Mouse (Mus musculus) heart, embryonic 11.5 days (tissue): ENCODE measurements around the gene Crybb2. TPM values are rescaled to one million over a fixed set of nuclear protein-coding genes. Genes with fewer than 3 reads are reported as not detected.
"Not testable (repeated sequence)": the region's sequence is repeated elsewhere in the genome, so short reads cannot be mapped to it uniquely, and the experiment has no call there.

Experiments
- ATAC-seq: fragments of 200-750 bp; cut with Nextera tagmentation; replicated peaks from 2 replicates; pipeline ENCODE4 v1.8.0; 2017; ENCODE audit warnings: moderate library complexity; ENCODE audit not compliant: insufficient number of reproducible peaks, low FRiP score, low TSS enrichment
- H3K27ac ChIP-seq: fragments of 300-500 bp; sonication (generic); 2 replicates; pipeline ENCODE4 v1.5.1; 2014; ENCODE audit warnings: mild to moderate bottlenecking, low read depth, low read length
- H3K27me3 ChIP-seq: fragments of 300-500 bp; sonication (generic); 2 replicates; pipeline ENCODE4 v1.6.1; 2014; ENCODE audit warnings: mild to moderate bottlenecking, low read length, mixed read lengths; ENCODE audit not compliant: control insufficient read depth, insufficient read depth
- H3K36me3 ChIP-seq: fragments of 300-500 bp; sonication (generic); 2 replicates; pipeline ENCODE4 v1.6.1; 2014; ENCODE audit warnings: mild to moderate bottlenecking, low read length, moderate library complexity, mixed read lengths; ENCODE audit not compliant: control insufficient read depth, insufficient read depth
- H3K4me1 ChIP-seq: fragments of 300-500 bp; sonication (generic); 2 replicates; pipeline ENCODE4 v1.6.1; 2014; ENCODE audit warnings: low read length; ENCODE audit not compliant: control insufficient read depth, insufficient read depth
- H3K4me2 ChIP-seq: fragments of 300-500 bp; sonication (generic); 2 replicates; pipeline ENCODE4 v1.6.1; 2014; ENCODE audit warnings: mild to moderate bottlenecking, moderate library complexity
- H3K4me3 ChIP-seq: fragments of 300-500 bp; sonication (generic); 2 replicates; pipeline ENCODE4 v1.5.1; 2014; ENCODE audit warnings: low read depth, low read length
- H3K9ac ChIP-seq: fragments of 300-500 bp; sonication (generic); 2 replicates; pipeline ENCODE4 v1.6.1; 2014; ENCODE audit warnings: mild to moderate bottlenecking, low read depth, low read length, moderate library complexity
- H3K9me3 ChIP-seq: fragments of 300-500 bp; sonication (generic); replicated peaks from 2 replicates; pipeline ENCODE4 v1.6.1; 2016; ENCODE audit warnings: low read length; ENCODE audit not compliant: control insufficient read depth
- WGBS: fragments of 180-500 bp; shearing (Covaris S2); extraction: QIAGEN DNeasy Blood & Tissue Kit; methylation state at CpG from one replicate; pipeline ENCODE4 v1.1.7; 2014; ENCODE audit not compliant: insufficient replicate concordance; 5-methylcytosine and 5-hydroxymethylcytosine counted together
- polyA plus RNA-seq: library from polyadenylated mRNA; unstranded; fragments of >200 nt; fragmentation: Nextera tagmentation; extraction: Ambion mirVana; gene quantifications from 2 replicates; pipeline ENCODE4 v1.2.1, GENCODE M21; 2014

Crybb2 gene
- polyA plus RNA-seq, 1 experiment from 2014 or later: not detected

DNA sequence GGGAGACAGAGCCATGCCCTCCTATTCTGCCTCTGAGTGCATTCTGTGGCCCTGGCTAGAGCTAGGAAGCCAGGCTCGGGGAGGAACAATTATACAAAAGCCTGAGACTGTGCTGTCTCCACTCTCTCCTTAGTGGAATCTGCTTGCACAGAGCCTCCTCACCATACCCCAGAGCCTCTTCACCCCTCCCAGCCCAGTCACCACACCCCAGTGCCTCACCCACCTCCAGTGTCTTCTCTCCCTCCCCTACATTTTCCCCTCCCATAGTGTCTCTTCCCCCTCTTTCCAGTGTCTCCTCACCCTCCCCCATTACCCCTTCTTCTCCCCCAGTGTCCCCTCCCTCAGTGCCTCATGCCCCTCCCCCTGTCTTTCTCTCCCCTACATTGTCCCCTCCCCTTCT, 41.0 kb upstream of the Crybb2 start:
- no peak overlapping the region for H3K4me3 ChIP-seq
- H3K9ac ChIP-seq: 0 out of 2 replicates have a peak overlapping the region, but pooled peaks have one; percentile 34
- ATAC-seq: no peak
- no peaks in the 10 kb centered on the region for H3K27me3 ChIP-seq
- H3K4me2 ChIP-seq: peak overlapping the region; percentile 14; the same call in 1 of the 2 replicates
- H3K4me1 ChIP-seq: peaks cover 79% of the 10 kb centered on the region
- no peaks in the 10 kb centered on the region for H3K9me3 ChIP-seq
- 6% methylated on average over 1 of the region's 1 CpGs for WGBS
- H3K36me3 ChIP-seq: no peaks in the 10 kb centered on the region
- H3K27ac ChIP-seq: peak overlapping the region; percentile 88

DNA sequence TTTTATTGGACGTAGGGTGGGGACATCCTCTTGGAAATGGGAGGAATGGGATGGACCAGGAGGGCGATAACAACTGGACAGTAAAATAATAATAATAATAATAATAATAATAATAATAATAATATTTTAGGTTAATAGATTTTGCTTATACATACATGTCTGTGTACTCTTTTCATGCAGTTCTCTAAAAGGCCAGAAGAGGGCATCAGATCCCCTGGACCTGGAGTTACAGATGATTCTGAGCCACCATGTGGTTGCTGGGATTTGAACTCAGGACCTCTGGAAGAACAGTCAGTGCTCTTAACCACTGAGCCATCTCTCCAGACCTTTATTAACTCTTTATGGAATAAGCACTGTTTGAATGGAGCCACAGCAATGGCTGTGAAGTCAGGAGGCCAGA, 39.7 kb upstream of the Crybb2 start:
- not testable (repeated sequence) for H3K4me2 ChIP-seq, H3K4me3 ChIP-seq, H3K36me3 ChIP-seq, H3K27ac ChIP-seq, H3K27me3 ChIP-seq, H3K9ac ChIP-seq, H3K9me3 ChIP-seq, ATAC-seq
- 89% methylated on average over 2 of the region's 2 CpGs for WGBS
- H3K4me1 ChIP-seq: peaks cover 68% of the 10 kb centered on the region

DNA sequence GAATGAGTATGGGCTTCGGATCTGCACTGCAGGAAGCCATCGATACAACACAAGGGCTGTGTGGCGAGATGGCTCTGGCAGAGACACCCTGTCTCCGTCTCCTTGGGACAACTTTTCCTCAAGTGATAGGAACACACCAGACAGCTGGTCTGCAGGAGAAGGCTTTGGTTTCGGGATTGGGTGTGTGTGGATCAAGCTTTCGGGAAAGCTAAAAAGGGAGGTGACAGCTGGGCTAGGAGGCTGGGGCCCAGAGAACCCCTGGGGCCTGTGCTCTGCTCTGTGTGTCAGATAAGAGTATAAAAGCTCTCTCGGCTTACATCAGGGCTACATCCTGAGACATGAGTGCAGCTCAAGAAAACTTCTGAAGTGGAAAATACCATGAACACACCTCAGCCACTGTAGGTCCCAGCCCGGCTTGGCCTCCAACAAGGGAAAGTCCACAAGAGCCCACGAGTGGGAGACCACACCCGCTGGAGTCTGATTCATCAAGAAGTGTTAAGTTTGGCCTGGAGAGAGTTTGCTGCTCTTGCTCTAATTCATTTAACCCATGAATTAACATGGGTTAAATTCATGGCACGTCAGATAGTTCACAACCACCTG, 38.3 kb upstream of the Crybb2 start:
- no peaks in the 10 kb centered on the region for H3K9me3 ChIP-seq
- WGBS: 31% methylated on average over 11 of the region's 11 CpGs
- H3K9ac ChIP-seq: no peak overlapping the region
- H3K4me1 ChIP-seq: peaks cover 54% of the 10 kb centered on the region
- ATAC-seq: no peak
- no peaks in the 10 kb centered on the region for H3K27me3 ChIP-seq
- peak overlapping the region; percentile 87 for H3K27ac ChIP-seq
- H3K4me2 ChIP-seq: no peak overlapping the region
- H3K36me3 ChIP-seq: no peaks in the 10 kb centered on the region
- H3K4me3 ChIP-seq: no peak overlapping the region

DNA sequence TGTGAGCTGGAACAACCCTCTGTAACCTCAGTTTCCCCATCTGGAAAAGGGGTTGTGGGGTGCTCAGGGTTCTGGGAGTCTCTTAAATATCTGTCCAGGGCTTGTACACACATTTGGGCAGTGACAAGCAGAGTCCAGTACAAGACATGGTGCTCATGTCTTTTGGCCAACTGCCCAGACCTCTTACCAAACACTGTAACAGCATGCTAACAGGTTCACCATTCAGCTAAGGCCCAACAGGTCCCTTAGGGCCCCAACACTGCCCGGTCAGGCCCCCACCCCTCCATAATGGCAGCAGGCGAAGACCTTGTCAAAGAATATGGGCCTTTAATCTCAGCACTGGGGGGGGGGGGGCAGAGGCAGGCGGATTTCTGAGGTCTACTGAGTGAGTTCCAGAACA, 37.8 kb upstream of the Crybb2 start:
- Histone ChIP-seq H3K36me3 (no peaks in the 10 kb centered on the region), H3K4me1 (peaks cover 53% of the 10 kb centered on the region), H3K27ac (peak overlapping the region; percentile 87), H3K4me3 (no peak overlapping the region), H3K27me3 (no peaks in the 10 kb centered on the region), H3K9ac (no peak overlapping the region), H3K9me3 (no peaks in the 10 kb centered on the region), H3K4me2 (no peak overlapping the region)
- WGBS: 38% methylated on average over 3 of the region's 3 CpGs
- no peak for ATAC-seq

DNA sequence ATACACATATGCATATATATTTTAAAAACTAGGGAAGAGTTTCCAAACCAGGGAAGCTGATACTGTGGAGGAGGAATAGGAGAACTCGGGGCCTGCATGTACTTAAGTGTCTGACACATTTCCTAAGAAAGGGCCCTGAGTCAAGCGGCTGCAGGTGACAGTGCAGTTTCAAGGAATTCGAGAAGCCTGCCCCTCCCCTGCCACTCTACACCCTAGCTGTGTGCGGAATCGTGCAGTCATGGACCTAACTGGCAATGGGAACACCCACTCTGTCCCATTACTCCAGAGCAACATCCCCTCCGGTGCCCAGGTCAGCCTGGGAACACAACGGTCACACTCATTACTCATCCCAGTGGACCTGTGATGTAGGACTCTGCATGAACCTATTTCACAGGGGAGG, 36.7 kb upstream of the Crybb2 start:
- 59% methylated on average over 7 of the region's 7 CpGs for WGBS
- Histone ChIP-seq H3K4me2 (no peak overlapping the region), H3K9ac (no peak overlapping the region)

DNA sequence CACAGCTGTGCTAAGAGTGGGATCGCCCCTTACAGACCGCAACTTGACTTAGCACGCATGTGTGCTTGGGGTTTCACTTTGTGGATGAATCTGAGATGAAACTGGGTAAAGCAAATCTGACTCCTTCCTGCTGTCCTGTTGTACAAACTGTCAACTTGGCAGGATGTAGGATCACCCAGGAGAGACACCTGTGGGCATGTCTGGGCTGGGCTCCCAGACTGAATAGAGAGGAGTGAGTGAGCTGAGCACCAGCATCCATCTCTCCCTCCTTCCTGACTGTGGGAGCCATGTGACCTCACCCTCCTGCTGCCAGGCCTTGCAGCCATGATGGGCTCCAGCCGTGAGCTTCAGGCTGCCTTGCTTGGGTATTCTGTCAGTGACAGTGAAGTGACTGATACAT, 35.6 kb upstream of the Crybb2 start:
- Histone ChIP-seq H3K9me3 (no peaks in the 10 kb centered on the region), H3K27me3 (no peaks in the 10 kb centered on the region), H3K4me1 (peaks cover 42% of the 10 kb centered on the region), H3K4me3 (no peak overlapping the region), H3K36me3 (no peaks in the 10 kb centered on the region), H3K9ac (no peak overlapping the region), H3K4me2 (no peak overlapping the region), H3K27ac (no peak overlapping the region)
- 87% methylated on average over 4 of the region's 4 CpGs for WGBS
- ATAC-seq: no peak

More for the DNA sequence above, 36.7 kb upstream of the Crybb2 start:
- no peaks in the 10 kb centered on the region for H3K27me3 ChIP-seq
- H3K36me3 ChIP-seq: no peaks in the 10 kb centered on the region
- no peaks in the 10 kb centered on the region for H3K9me3 ChIP-seq
- H3K4me3 ChIP-seq: no peak overlapping the region
- H3K27ac ChIP-seq: 0 out of 2 replicates have a peak overlapping the region, but pooled peaks have one; percentile 29
- H3K4me1 ChIP-seq: peaks cover 53% of the 10 kb centered on the region
- ATAC-seq: no peak

DNA sequence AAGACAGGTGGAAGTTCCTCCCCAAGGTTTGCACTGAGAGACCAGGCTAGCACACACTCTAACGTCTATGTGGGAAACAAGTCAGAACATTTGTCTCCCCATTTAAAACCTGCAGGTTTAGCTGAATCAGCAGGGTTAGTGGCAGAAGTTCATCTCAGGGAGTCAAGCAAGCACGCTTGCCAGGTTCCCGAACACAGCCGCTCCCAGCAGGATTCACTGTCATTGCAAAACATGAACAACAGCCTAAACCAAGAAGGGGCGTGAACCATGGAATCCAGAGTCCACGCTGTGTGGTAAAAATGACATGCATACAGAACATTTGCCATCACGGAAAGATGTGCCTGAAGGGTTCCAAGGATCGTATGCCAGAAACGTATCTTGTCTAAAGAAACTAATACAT, 35.1 kb upstream of the Crybb2 start:
- no peak overlapping the region for H3K9ac ChIP-seq
- 81% methylated on average over 9 of the region's 9 CpGs for WGBS
- H3K27ac ChIP-seq: no peak overlapping the region
- H3K4me2 ChIP-seq: no peak overlapping the region
- no peak overlapping the region for H3K4me3 ChIP-seq
- no peaks in the 10 kb centered on the region for H3K27me3 ChIP-seq
- no peak for ATAC-seq
- no peaks in the 10 kb centered on the region for H3K9me3 ChIP-seq
- H3K4me1 ChIP-seq: peaks cover 39% of the 10 kb centered on the region
- H3K36me3 ChIP-seq: no peaks in the 10 kb centered on the region

DNA sequence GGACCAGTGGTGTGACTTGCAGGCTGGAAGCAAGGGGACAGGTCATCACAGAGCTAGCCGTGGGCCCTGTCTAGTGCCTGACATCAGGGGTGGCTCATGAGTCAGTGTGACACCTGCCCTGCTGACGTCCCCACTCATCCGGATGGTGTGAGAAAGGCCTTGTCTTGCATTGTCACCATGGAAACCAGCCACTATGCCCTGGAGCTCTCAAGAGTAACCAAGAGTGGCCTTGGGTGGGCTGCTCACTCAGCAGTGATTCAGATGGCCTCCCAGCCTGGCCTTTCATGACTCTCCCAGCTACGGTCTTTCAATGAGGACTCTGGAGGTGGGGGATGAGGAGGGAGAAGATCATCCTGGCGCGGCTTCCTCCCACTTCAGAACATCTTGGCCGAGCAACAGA, 32.5 kb upstream of the Crybb2 start:
- Histone ChIP-seq H3K9me3 (no peaks in the 10 kb centered on the region), H3K9ac (0 out of 2 replicates have a peak overlapping the region, but pooled peaks have one; percentile 22), H3K27ac (peak overlapping the region; percentile 38), H3K4me2 (no peak overlapping the region), H3K36me3 (no peaks in the 10 kb centered on the region), H3K4me3 (no peak overlapping the region), H3K27me3 (no peaks in the 10 kb centered on the region), H3K4me1 (peaks cover 22% of the 10 kb centered on the region)
- ATAC-seq: no peak
- WGBS: 53% methylated on average over 7 of the region's 7 CpGs

DNA sequence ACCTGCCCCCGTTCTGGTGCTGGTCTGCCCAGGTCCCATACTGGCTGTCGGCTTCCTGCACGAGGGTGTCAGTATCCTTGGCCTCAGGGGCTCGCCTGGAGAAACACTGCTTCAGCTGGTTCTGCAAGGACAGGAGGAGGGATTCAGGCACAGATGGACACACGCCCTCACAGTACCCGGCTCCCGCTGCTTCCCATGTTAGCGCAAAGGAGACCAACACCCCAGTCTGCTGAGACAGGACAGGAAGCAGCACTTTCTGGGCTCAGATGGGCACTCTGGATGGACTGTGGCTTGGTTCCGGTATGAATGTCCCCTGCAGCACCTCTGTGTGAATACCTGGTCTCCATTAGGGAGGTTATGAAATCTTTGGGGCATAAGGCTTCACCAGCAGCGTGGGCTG, 31.5 kb upstream of the Crybb2 start:
- Histone ChIP-seq H3K4me1 (peaks cover 12% of the 10 kb centered on the region), H3K4me2 (no peak overlapping the region), H3K9ac (no peak overlapping the region), H3K9me3 (no peaks in the 10 kb centered on the region), H3K27ac (no peak overlapping the region), H3K36me3 (no peaks in the 10 kb centered on the region; the same call in 1 of the 2 replicates), H3K27me3 (no peaks in the 10 kb centered on the region), H3K4me3 (no peak overlapping the region)
- 80% methylated on average over 10 of the region's 10 CpGs for WGBS
- no peak for ATAC-seq
